Mouse (Mus musculus) 3T3-L1 (cell line): ENCODE measurements around the gene Akr1a1.
"Not testable (repeated sequence)": the region's sequence is repeated elsewhere in the genome, so short reads cannot be mapped to it uniquely, and the experiment has no call there.

Source experiments
- DNase-seq: peaks from one replicate; pipeline ENCODE4 v3.0.0-alpha.2; 2015; ENCODE audit warnings: low read depth, low spot score

Gene Akr1a1

GRCm38 (mm10) chr4:116650924-116651796 is at the start of gene Akr1a1:
TSS of gene Akr1a1 (minus strand) at chr4:116651680.
- DNase-seq, result peak; percentile 88

- DNase-seq, result no peak
These were observed 49.5 kb upstream of the Akr1a1 start for GRCm38 (mm10) chr4:116700964-116701363.

- no peak for DNase-seq
These were observed 47.3 kb upstream of the Akr1a1 start for GRCm38 (mm10) chr4:116698693-116699342.

GRCm38 (mm10) chr4:116693785-116694184 is 42.3 kb upstream of the Akr1a1 start:
- no peak for DNase-seq

GRCm38 (mm10) chr4:116692146-116692545 is 40.7 kb upstream of the Akr1a1 start:
- DNase-seq, result no peak

GRCm38 (mm10) chr4:116689309-116689876 is 37.9 kb upstream of the Akr1a1 start:
- no peak for DNase-seq

GRCm38 (mm10) chr4:116687041-116687440 is 35.6 kb upstream of the Akr1a1 start:
- DNase-seq, result no peak

- peak; percentile 95 for DNase-seq
These were observed 34.1 kb upstream of the Akr1a1 start, which contains the start of gene Prdx1 for GRCm38 (mm10) chr4:116685402-116686061. TSS of gene Prdx1 (plus strand) at chr4:116685544.

GRCm38 (mm10) chr4:116684665-116685064 is 33.2 kb upstream of the Akr1a1 start:
- DNase-seq, result no peak

- no peak for DNase-seq
These were observed 32.5 kb upstream of the Akr1a1 start for GRCm38 (mm10) chr4:116683957-116684356.

- DNase-seq, result not testable (repeated sequence)
These were observed 29.0 kb upstream of the Akr1a1 start for GRCm38 (mm10) chr4:116680521-116680920.

GRCm38 (mm10) chr4:116679141-116679540 is 27.7 kb upstream of the Akr1a1 start:
- DNase-seq, result peak; percentile 71

- DNase-seq, result no peak
These were observed 26.3 kb upstream of the Akr1a1 start for GRCm38 (mm10) chr4:116677808-116678207.

- peak; percentile 47 for DNase-seq
These were observed 24.5 kb upstream of the Akr1a1 start for GRCm38 (mm10) chr4:116676027-116676426.

- DNase-seq, result not testable (repeated sequence)
These were observed 23.3 kb upstream of the Akr1a1 start for GRCm38 (mm10) chr4:116674761-116675160.

GRCm38 (mm10) chr4:116672785-116673184 is 21.3 kb upstream of the Akr1a1 start:
- DNase-seq, result peak; percentile 78

GRCm38 (mm10) chr4:116669291-116669690 is 17.8 kb upstream of the Akr1a1 start:
- DNase-seq, result no peak

- peak; percentile 86 for DNase-seq
These were observed 16.7 kb upstream of the Akr1a1 start for GRCm38 (mm10) chr4:116668145-116668544.

- no peak for DNase-seq
These were observed 15.1 kb upstream of the Akr1a1 start for GRCm38 (mm10) chr4:116666625-116667024.

GRCm38 (mm10) chr4:116661998-116662397 is 10.5 kb upstream of the Akr1a1 start:
- no peak for DNase-seq

GRCm38 (mm10) chr4:116660829-116661228 is 9.3 kb upstream of the Akr1a1 start:
- DNase-seq, result no peak

GRCm38 (mm10) chr4:116659916-116660315 is 8.4 kb upstream of the Akr1a1 start:
- DNase-seq, result peak; percentile 55
